Mouse (Mus musculus): Measurements from ENCODE around the gene Snu13.

Gene Snu13

DNA sequence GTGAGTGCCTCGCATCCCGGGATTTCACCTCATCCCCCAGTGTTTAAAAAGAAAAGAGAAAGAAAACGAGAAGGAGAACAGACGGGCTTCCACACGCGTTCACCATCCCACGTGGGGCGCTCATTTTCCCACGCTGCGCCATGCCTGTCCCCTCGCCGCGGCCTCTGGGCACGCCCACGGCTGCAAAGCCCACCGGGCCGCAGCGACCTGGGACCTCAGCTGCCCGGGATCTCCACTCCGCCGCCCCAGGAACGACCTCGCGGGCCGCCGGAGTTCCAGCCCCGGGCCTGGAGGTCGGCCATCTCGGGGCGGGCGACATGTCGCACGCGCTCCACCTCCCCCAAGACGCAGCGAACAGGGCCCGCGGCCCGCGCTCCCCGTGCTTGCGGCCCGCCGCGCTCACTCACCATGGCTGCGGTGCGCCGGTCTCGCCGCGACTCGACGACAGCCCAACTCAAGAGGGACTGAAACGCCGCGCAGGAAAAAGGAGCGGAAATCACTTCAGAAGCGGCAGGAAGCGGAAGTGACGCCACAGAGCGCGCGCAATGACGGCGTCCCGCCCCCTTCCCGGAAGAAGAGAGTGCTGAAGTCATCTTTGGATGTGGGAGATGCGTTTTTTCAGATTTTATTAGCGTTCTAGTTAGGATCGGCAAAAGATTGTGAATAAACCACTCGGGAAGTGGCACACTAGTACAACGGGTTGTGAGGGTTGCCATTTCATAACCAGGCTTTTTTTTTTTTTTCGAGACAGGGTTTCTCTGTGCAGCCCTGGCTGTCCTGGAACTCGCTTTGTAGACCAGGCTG, at the start of gene Snu13:
Gene Snu13, minus strand, starts transcription at position 519 of the 804 bp plus-strand sequence.
- DNase-seq (ENCODE audit: low read depth, low spot score) = peak; percentile 72

DNA sequence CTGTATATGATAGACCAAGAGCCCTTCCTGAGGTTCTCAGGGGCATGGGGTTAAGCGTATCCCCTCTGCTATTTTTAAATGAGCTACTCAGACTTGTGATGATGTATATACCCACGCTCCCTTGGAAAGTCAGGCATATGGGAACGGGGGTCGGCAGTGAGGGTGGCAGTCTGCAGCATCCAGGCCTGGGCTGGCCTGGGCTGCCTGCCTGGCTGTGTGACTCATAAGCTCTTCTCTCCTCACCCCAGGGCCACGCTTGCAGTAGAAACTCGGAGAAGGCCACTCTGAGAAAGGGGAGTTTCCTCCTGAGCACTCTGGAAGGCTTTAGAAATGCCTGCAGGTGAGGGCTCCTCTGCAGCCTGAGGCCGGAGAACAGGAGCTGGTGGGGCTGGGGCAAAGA, 43.7 kb upstream of the Snu13 start:
- DNase-seq (ENCODE audit: low read depth, low spot score) = no peak

DNA sequence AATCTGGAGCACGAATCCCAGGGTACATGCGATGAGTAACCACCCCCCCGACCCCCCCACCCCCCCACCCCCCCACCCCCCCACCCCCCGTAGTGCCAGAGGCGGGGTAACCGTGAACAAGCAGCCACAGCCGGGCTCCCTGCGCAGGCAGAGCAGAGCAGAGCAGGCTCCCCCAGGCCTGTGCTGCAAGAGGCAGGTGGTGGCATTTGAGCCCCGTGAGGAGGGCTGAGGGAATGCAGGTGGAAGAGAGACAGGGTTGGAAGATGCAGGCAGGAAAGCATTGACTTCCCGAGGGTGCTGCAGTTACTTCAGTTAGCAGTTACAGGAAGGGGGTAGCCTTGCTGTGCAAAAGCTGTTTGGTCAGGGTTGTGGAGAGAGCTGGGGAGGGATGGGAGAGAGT, 39.9 kb upstream of the Snu13 start:
- no peak for DNase-seq (ENCODE audit: low read depth, low spot score)

DNA sequence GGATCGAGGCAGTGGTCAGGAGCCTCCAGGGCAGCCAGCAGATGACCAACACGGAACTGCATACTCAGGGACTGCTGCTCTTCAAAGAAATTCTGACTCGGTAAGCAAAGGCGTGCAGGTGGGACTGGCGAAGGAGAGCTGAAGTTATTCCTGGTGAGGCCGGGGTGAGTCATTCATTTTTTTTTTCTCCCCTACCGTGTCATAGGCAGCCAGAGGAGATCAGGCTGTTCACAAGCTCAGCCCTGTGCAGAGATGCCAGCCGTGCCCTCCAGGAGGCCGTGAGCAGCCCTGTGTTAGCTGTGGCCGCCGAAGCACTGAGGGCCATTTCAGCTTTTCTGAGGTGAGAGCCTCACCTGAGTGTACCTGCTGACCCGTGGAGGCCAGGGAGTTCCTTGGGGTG, 38.7 kb upstream of the Snu13 start:
- DNase-seq (ENCODE audit: low read depth, low spot score) = no peak

DNA sequence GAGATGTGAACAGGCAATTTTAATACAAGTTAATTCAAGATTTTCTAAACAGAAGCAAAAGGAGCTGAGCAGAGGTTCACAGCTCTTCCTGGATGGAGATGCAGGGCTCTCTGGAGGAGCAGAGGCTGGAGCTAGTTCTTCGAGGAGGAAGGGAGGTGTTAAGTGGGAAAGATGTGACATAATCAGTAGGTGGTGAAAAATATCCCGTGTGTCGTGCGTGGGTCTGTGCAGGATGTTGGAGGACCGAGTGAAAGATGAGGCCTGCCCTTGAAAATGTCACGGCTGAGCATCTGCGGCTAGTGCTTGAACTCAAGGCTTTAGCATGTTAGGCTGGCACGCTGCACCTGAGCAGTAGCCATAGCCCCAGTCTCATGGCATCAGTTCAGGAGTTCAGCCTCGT, 38.2 kb upstream of the Snu13 start:
- no peak for DNase-seq (ENCODE audit: low read depth, low spot score)

DNA sequence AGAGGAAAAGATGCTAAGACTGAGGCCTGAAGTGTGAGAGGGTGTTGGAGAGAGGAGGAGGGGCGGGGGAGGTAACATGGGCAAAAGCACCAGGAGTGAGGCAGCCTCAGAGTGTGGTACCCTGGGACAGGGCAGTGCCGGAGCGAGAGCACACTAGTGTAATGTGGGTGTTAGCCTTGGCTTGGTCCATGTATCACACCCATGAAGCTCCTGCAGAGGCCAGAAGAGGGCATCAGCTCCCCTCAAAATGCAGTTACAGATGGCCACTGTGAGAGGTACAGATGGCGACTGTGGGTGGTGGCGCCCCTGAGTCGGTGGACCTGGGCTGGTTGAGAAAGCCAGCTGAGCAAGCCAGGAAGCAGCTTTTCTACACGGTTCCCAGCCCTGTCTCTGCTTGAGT, 33.8 kb upstream of the Snu13 start:
- DNase-seq (ENCODE audit: low read depth, low spot score) = peak; percentile 9

DNA sequence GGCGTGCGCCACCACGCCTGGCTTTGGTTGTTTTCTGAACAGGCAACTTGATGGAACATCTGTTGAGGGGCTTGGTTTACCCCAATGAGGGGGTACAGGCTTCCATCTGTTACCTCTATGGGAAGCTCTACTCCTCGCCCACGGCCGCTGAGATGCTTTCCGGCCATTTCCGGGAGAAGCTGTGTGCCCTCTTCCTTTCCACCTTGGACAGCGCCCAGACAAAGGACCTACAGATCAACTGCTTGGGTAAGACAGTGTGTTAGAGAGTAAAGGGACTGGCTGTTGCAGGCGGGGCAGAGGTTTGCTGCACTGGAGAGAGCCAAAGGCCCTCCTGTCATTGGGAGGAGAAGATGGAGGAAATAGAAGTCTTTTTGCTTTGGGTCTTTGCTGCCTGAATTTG, 32.5 kb upstream of the Snu13 start:
- no peak for DNase-seq (ENCODE audit: low read depth, low spot score)

DNA sequence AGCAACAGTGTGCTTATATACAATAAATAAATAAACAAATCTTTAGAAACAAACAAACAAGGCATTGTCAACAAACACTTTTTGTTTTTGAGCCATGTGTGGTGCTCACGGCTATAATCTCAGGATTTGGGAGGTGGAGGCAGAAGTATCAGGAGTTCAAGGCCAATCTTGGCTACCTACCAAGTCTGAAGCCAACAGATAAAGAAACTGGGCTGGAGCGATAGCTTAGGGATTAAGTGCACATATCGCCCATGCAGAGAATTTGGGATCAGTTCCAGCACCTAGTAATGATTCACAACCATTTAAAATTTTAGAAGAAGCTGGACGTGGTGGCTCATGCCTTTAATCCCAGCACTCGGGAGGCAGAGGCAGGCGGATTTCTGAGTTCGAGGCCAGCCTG, 26.1 kb upstream of the Snu13 start:
- no peak for DNase-seq (ENCODE audit: low read depth, low spot score)

DNA sequence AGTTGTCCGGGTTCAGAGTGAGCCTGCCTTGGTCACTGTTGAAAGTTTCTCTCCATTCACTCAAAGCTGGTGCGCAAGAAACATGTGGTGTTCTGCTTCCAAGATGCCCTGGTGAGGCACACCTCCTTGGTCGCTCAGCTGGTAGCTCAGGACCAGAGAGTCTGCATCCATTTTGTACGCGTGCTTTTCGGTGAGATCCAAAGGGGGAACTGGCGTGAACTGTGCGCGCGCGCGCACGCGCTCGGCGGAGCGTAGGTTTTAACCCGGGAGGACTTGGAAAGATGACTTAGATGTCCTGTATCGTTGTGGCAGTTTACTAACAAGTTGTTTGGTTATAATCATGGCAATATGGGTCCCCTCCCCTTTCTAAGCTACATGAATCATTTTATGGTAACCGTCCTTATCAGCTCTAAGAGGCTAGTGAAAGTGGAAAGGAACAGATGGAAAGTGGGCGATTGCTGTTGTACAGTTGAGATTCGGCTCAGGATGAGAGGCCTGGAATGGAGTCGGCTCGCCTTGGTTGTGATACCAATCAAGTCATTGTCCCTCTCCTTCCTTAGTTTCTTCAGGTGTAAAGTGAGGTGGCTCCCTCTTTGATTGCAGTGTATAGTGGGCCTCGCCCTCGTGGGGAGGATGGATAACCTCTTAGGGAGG, 24.5 kb upstream of the Snu13 start:
- no peak for DNase-seq (ENCODE audit: low read depth, low spot score)

DNA sequence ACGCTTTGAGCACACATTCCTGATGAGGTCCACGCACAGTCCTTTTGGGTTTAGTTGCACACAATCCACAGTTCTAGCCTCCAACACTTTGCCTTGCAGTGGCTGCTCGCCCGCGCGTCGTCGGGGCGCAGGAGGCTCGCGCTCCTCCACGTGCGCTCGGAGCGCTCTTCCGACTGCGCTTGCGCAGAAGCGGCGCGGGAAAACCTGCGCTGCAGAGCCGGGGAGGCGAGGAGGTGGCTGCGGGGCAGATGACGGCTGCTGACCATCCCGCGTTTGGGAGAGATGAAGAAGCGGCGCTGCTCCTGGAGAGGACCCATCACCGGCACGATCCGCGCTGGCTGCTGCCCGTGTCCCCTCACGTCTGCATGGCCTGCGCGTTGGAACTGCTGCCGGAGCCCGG, 22.5 kb upstream of the Snu13 start, which contains the start of gene Mei1:
Gene Mei1, plus strand, starts transcription at position 99 of the 400 bp plus-strand sequence.
- DNase-seq (ENCODE audit: low read depth, low spot score) = no peak

DNA sequence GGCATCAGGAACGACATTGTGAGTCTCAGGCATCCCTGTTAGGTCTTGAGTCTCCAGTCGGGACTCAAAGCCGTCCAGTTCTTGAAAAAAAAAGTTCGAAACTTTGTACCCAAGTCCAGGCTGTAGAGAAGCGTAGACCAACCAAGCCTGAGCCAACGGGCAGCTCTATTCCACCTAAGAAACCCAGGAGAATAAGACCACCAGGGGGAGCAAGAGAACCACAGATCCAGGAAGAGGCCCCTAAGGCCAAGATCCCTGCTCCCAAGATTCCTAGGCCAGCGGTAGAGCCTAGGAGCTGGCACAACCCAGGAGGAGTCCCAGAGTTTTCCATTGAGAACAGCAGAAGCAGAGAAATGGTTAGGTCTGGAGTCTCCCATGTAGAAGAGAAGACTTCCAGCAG, 18.1 kb upstream of the Snu13 start:
- peak; percentile 61 for DNase-seq (ENCODE audit: low read depth, low spot score)

DNA sequence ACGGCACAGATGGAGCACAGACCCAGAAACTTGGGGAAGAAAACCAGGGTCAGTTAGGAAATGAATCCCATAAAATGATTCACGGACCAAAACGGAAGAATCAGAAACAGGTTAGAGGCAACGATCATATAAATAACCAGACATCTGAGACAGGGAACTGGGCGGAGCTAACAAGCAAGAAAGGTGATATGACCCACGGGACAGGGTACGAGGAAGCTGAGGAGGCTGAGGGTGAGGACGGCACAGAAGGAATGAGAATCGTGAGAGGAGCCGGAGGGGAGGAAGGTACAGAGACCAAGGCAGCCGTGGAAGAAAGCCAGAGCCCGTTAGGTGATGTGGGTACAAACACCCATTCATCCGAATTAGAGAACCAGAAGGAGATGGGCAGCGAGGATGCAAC, 16.5 kb upstream of the Snu13 start:
- DNase-seq (ENCODE audit: low read depth, low spot score) = no peak

DNA sequence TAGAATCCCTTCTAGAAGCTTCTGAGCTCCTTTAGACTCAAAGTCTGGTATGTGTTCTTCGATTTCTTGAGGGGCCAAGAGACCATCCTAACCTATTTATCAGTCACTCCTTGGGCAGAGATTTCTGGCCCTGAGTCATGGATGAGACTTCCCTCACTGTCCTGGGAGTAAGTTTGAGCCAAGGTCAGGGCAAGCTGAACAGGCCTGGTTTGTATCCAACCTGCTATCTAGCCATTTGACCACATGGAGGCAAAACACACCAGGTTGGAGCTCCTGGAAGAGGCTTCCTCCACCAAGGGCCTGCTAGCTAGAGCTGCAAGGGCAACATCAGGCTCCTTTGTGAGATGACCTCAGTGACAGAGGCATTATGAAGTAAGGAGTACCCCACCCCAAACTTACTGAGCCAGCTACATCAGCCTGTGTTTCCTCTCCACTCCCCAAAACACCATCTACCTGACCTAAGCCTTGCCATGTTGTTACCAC, 11.4 kb upstream of the Snu13 start, which contains the start of gene 4930407I10Rik:
Gene 4930407I10Rik, plus strand, starts transcription at position 433 of the 483 bp plus-strand sequence.
- DNase-seq (ENCODE audit: low read depth, low spot score) = no peak

DNA sequence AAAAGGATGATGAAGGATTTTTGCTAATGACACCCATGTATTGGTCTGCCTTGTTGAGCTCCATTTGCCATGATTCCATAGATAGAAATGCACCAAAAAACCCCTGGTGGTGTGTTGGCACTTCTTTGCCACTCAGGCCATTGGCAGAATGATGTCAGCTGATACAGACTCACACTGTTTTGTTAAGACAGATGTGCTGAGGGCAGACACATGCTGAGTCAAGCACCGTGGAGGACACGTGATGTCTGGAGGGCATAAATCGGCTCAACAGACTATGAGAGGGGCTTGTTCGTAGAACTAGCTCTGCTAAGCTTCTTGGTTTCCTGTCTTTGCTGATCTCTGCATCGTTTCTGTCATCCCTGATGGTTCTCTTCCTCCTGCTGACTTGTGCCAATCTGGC, 5.1 kb upstream of the Snu13 start:
- no peak for DNase-seq (ENCODE audit: low read depth, low spot score)

DNA sequence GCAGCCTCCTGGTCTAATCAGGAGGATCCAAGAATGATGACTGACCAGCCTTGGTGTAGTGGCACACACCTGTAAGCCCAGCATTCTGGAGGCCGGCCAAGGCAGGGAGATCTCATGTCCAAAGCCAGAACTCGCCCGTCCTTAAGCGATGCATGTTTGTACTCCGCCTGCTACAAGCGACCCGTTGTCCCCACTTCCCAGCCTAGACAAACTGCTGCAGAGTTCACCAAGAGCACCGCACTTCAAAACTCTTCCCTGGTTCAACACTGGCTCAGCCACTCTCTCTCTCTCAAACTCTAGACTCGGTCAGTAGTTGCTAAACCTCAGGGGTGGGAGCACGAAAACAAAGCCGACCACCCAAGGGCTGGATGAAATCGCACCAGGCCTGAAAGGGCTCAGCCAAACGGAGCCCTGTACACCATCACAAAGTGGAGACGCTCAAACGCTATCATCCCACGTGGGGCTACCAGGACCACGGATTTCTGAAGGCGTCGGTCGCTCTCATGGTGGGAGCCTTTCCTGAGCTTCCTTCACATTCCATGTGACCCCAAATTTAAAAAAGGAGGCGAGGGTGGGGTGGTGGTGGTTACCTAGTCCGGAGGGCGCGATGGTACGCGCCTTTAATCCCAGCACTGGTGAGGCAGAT, 1.0 kb downstream of the Snu13 start:
- DNase-seq (ENCODE audit: low read depth, low spot score) = no peak

DNA sequence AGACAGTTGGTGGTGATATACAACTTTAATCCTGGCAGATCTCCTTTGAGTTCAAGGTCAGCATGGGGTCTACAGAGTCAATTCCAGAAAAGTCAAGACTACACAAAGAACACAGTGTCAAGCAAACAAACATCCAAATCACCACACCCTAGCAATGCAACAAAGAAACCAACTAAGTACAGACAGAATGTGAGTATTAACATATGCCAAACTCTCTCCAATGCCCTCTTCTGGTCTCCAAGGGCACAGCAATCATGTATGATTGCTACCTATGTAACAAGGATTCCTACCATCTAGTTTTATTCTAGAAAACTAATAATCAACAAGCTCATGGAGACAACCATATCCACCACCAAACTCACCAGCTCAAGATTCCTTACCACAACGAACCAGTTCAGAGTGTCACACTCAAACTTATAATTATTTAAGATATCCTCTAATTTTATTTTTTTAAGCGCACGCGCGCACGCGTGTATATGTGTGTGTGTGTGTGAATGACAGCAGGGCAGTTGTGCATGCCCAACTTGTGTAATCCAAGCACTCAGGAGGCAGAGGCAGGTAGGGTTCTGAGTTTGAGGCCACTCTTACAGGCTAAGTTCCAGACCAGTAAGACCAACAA, 3.1 kb downstream of the Snu13 start:
- no peak for DNase-seq (ENCODE audit: low read depth, low spot score)

DNA sequence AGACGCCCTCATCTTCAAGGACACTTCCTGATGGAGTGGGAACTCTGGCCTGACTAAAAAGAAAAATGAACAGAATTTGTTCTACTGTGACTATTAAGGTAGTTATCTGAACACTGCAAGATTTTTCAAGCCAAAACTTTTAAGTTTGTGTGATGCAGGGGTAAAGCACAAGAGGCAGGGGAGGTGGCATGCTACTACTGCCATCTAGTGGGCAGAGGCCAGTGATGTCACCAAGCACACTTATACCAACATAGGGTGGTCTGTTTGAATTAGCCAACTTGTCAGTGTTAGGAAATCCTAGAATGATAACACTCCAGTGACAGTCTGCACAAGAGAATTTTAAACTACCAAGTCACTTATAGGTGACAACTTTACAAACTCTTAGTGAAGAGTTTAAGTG, 6.7 kb downstream of the Snu13 start:
- DNase-seq (ENCODE audit: low read depth, low spot score) = peak; percentile 23

DNA sequence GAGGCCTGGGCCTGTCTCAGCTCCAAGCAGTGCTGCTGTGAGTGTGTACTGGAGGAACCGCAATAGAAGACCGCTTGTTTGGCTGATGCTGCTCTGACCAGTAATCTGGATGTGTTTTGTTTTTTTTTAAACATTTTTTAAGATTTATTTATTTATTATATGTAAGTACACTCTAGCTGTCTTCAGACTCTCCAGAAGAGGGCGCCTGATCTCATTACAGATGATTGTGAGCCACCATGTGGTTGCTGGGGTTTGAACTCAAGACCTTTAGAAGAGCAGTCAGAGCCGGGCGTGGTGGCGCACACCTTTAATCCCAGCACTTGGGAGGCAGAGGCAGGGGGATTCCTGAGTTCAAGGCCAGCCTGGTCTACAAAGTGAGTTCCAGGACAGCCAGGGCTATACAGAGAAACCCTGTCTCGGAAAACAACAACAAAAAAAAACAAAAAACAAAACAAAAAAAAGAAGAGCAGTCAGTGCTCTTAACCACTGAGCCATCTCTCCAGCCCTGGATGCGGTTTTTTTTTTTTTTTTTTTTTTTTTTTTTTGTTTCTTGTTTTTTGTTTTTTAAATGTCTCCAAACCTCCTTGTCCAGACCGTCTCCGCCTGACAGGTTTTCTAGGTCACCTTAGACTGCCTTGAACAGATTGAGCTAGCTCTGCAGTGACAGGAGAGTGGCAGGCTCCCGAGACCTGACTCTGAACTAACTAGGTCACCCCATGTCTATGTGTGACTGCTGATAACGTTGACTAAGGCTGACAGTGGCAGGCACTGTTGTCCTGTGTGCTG, 11.3 kb downstream of the Snu13 start:
- DNase-seq (ENCODE audit: low read depth, low spot score) = no peak

DNA sequence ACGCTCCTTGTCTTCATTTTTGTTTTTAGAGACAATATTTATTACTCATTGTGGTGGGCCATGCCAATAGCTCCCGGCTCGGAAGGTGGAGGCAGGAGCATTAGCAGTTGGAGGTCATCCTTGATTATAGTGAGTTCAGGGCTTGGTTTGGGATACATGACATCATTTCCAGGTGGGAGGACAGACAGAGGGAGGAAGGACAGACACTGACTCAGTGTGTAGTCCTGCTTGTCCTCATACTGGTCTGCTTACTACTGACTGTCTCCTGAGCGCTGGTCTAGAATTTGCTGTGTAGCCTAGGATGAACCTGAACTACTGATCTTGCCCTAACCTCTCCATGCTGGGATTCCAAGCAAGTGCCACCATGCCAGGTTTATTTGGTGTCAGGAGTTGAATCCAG, 13.6 kb downstream of the Snu13 start, which contains the start of gene Desi1:
Gene Desi1, minus strand, starts transcription at position 101 of the 400 bp plus-strand sequence.
- no peak for DNase-seq (ENCODE audit: low read depth, low spot score)

DNA sequence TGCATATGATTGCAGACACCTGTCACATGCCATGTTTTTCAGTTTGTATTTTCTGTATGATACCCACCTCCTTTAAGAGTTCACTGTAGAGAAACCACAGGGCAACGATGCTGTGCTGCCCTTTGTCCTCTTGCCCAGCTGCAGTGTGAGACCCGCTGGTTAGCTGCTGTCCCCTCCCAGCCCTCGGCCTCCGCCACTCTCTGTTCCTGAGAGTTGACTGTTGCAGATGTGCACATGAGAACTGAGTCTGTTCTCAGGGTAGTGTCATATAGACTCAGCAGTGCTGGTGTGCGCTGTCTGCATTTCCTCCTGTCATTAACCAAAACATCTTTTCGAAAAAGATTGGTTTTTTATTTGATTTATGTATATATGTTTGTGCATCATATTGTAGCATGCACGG, 15.0 kb downstream of the Snu13 start:
- no peak for DNase-seq (ENCODE audit: low read depth, low spot score)

DNA sequence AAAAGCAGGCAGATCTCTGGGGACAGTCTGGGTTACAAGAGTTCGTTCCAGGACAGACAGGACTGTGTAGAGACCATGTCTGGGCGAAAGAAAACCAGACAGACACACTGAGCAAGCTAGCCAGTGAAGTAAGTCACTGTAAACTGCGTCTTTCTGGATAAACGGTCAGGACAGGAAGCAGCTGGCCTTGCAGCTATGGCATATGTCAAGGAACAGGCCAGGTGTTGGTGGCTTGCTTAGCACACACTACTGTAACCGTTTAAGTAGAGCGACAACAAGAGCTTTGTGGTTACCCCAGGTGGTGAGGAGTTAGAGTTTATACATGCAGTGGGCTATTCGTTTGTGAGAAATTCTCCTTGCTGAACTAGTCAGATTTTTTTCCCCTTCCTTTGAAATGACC, 19.7 kb downstream of the Snu13 start:
- no peak for DNase-seq (ENCODE audit: low read depth, low spot score)
